Mouse (Mus musculus): ENCODE results near the gene Ddx55. TPM values are rescaled to one million over a fixed set of nuclear protein-coding genes. Genes with fewer than 3 reads are reported as not detected.

The Ddx55 gene
- total RNA-seq (2023), result 32.2 TPM

DNA sequence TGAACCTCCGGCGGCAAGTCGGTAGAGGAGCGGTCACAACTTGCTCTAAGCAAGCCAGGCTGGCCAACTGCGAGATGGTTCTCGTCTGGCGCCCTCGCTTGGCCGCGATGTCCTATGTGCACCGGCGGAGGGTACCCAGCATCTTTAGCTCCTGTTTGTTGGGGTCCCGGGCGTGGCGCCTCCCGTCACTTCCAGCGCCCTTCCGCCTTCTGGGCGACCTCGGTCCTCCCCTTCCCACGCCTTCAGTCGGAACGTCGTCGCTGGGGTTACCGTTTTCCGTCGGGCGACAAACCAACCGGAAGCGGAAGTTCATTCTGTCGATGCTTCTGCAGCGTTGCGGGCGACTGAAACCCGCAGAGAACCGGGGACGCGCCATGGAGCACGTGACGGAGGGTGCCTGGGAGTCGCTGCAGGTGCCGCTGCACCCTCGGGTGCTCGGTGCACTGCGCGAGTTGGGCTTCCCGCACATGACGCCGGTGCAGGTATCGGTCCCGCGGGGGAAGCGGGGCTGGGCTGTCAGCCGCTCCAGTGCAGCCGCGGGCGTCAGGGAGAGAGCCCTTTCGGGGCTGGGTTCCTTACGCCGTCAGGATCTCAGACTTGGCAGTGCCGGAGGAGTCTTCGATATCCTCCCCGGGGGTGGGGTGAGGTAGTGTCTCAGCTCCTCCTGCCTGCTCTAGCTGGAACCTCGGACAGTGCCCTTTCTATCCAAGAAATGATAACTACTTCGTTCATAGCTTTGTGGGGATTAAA, at the start of gene Ddx55:
Gene Ddx55 (plus strand): TSS at position 307 of the 750 bp plus-strand sequence.

DNA sequence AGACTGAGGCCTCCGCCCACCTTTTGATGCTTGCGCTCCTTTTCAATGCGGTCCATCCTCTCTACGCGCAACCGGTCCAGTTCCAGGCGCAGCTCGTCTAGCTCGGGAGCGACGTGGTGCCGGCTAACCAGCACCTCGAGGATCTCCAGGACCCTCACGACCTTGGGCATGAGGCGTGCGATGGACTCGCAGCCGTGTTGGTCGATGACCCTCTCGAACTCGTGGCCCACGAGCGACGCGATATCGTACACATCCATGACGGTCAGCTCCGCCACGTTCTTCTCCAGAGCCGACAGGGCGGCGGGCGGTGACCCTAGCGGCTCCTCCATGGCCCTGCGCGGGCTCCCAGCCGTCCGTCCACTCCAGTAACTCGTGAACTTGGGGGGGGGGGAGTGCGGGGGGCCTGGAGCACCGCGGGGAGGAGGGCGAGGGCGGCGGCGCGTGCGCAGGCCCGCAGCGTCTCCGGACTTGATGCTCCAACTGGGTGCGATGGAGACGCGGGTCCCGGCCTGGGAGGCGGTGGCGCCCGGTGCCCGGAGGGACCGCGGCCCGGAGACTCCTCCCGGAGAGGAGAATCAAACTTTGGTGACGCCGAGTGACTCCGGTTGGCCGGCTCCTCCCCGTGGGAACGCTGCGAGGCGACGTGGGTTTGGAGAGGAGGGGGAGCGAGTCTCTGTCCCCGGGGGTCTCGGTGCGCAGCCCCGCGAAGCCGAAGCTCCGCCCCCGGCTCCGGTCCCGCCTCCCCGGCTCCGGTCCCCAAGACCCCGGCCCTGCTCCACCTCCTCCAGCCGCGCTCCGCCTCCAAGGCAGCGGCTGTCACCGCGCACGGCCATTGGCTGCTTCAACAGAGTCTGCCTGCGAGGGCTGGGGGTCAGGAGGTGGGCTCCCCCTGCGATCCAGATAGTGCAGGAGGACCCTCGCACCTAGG, 21.7 kb upstream of the Ddx55 start, which contains the start of gene Rilpl1:
Gene Rilpl1 (minus strand): TSS at position 737 of the 928 bp plus-strand sequence.

DNA sequence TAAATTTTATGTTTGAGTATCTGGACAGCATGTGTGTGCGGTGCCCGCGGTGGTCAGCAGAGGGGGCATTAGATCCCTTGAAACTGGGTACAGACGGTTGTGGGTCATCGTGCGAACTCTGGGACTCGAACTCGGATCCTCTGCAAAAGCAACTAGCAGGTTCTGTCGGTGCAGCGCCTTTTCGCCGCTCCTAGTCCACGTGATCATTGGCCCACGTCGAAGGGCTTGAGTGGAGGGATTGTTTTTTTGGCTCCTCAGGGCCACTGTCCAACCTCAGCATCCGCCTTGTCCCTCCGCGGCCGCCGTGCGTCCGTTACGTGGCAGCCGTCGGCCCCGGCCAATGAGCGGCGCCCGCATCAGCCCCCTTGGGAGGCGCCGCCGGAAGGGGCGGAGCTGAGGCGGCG, 12.3 kb upstream of the Ddx55 start, which contains the start of gene Tmed2:
Gene Tmed2 (plus strand): TSS at position 313 of the 404 bp plus-strand sequence.

DNA sequence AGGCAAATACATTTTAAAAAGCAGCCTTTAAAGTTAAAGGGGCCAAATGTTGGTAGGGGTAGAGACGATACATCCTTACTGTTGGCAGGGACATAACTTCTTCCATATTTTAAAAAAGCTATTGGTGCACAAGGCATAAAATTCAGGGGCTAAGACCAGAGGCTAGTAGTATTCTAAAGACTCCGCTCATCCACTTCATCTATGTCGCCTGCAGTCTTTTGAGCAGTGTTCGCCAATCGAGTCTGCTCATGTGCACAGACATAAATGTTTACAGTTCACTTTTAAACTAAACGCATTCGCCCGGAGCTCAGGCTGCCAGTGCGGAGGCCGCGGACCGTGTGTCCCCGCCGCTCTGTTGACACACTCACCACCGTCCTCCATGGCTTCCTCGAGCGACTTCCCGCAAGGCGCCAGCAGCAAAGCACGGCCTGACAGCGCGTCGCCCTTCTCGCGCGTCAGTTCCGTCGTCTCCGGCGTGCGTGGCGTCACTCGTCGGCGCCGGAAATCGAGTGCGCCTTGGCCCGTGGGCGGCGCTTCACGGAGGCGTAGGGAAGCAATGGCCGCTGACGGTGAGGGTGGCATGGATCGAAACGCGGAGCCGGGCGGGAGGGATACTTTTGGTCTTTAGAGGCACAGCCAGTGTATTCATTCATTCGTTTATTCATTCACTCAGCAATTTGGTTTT, 26.1 kb downstream of the Ddx55 start, which contains the start of the genes Eif2b1 and Gtf2h3:
Gene Eif2b1 (minus strand): TSS at position 499 of the 685 bp plus-strand sequence.
Gene Gtf2h3 (plus strand): TSS at position 508 of the 685 bp plus-strand sequence.

Other genes starting within 250 kb of the Ddx55 start
- 35.8 TPM for gene Mphosph9, start 224.9 kb upstream of the Ddx55 start, total RNA-seq (2023)
- 3.9 TPM for gene 2810006K23Rik, start 224.8 kb upstream of the Ddx55 start, total RNA-seq (2023)
- gene Cdk2ap1, start 189.8 kb upstream of the Ddx55 start, total RNA-seq (2023), result 60.5 TPM
- gene Sbno1, start 126.9 kb upstream of the Ddx55 start, total RNA-seq (2023), result 141 TPM
- gene Kmt5a, start 112.9 kb upstream of the Ddx55 start, total RNA-seq (2023), result 42.9 TPM
- gene Rilpl2, start 74.5 kb upstream of the Ddx55 start, total RNA-seq (2023), result 30.8 TPM
- gene Snrnp35, start 69.7 kb upstream of the Ddx55 start, total RNA-seq (2023), result 15.2 TPM
- gene Rilpl1, start 21.5 kb upstream of the Ddx55 start, total RNA-seq (2023), result 2.0 TPM
- 112 TPM for gene Tmed2, start 12.2 kb upstream of the Ddx55 start, total RNA-seq (2023)
- 32.6 TPM for gene Eif2b1, start 26.3 kb downstream of the Ddx55 start, total RNA-seq (2023)
- 28.8 TPM for gene Gtf2h3, start 26.3 kb downstream of the Ddx55 start, total RNA-seq (2023)
- gene Atp6v0a2, start 75.7 kb downstream of the Ddx55 start, total RNA-seq (2023), result 66.2 TPM
- gene Dnah10, start 172.2 kb downstream of the Ddx55 start, total RNA-seq (2023), result 0.15 TPM